Mouse (Mus musculus) heart, postnatal 0 days (tissue): ENCODE data around the gene Btbd3. TPM values are rescaled to one million over a fixed set of nuclear protein-coding genes. Genes with fewer than 3 reads are reported as not detected.

Source experiments
- ATAC-seq: fragments of 200-750 bp; cut with Nextera tagmentation; 2 replicates; pipeline ENCODE4 v1.8.0; 2017; ENCODE audit warnings: low read depth, moderate number of reproducible peaks, moderate library complexity; ENCODE audit not compliant: insufficient read depth
- DNase-seq: peaks from one replicate; pipeline ENCODE4 v3.0.0-alpha.2; 2016; ENCODE audit warnings: low spot score
- H3K27ac ChIP-seq: fragments of 300-500 bp; sonication (generic); 2 replicates; pipeline ENCODE4 v1.5.1; 2014; ENCODE audit warnings: low read depth, mild to moderate bottlenecking
- H3K27me3 ChIP-seq: fragments of 300-500 bp; sonication (generic); 2 replicates; pipeline ENCODE4 v1.6.1; 2014; ENCODE audit warnings: low read length, mixed read lengths; ENCODE audit not compliant: control insufficient read depth, insufficient read depth
- H3K36me3 ChIP-seq: fragments of 300-500 bp; sonication (generic); replicated peaks from 2 replicates; pipeline ENCODE4 v1.6.1; 2014; ENCODE audit warnings: low read length, mixed read lengths; ENCODE audit not compliant: control insufficient read depth, insufficient read depth
- H3K4me1 ChIP-seq: fragments of 300-500 bp; sonication (generic); 2 replicates; pipeline ENCODE4 v1.6.1; 2014; ENCODE audit warnings: antibody characterized with exemption; ENCODE audit not compliant: control insufficient read depth, insufficient read depth
- H3K4me2 ChIP-seq: fragments of 300-500 bp; sonication (generic); 2 replicates; pipeline ENCODE4 v1.6.1; 2014; ENCODE audit warnings: low read depth, mild to moderate bottlenecking, low read length, moderate library complexity
- H3K4me3 ChIP-seq: fragments of 300-500 bp; sonication (generic); 2 replicates; pipeline ENCODE4 v1.5.1; 2014; ENCODE audit warnings: low read depth, low read length
- H3K9ac ChIP-seq: fragments of 300-500 bp; sonication (generic); replicated peaks from 2 replicates; pipeline ENCODE4 v1.6.1; 2014; ENCODE audit warnings: low read depth, low read length, mixed read lengths
- H3K9me3 ChIP-seq: fragments of 300-500 bp; sonication (generic); replicated peaks from 2 replicates; pipeline ENCODE4 v1.6.1; 2016; ENCODE audit warnings: low read length; ENCODE audit not compliant: control insufficient read depth
- CTCF ChIP-seq: IDR thresholded peaks from 2 replicates; pipeline ENCODE4 v1.5.1; 2016; ENCODE audit warnings: antibody characterized with exemption, control low read depth, low read depth
- EP300 ChIP-seq: IDR thresholded peaks from 2 replicates; pipeline ENCODE4 v1.6.1; 2016; ENCODE audit warnings: antibody characterized with exemption, low read depth
- WGBS: fragments of 180-500 bp; shearing (Covaris S2); extraction: QIAGEN DNeasy Blood & Tissue Kit; methylation state at CpG from one replicate; pipeline ENCODE4 v1.1.7; 2014; 5-methylcytosine and 5-hydroxymethylcytosine counted together
- polyA plus RNA-seq: library from polyadenylated mRNA; unstranded; fragments of >200 nt; fragmentation: Nextera tagmentation; extraction: Ambion mirVana; gene quantifications from 2 replicates; pipeline ENCODE4 v1.2.1, GENCODE M21; 2015
- total RNA-seq: library from RNA; depleted of rRNA; stranded (reverse); fragments of >200 nt; gene quantifications from 2 replicates; pipeline ENCODE4 v1.2.3, GENCODE M21; 2014; ENCODE audit warnings: low replicate concordance

The Btbd3 gene
- total and polyA plus RNA-seq, 2 experiments from 2014 or later = 8.5 to 18.7 TPM

DNA sequence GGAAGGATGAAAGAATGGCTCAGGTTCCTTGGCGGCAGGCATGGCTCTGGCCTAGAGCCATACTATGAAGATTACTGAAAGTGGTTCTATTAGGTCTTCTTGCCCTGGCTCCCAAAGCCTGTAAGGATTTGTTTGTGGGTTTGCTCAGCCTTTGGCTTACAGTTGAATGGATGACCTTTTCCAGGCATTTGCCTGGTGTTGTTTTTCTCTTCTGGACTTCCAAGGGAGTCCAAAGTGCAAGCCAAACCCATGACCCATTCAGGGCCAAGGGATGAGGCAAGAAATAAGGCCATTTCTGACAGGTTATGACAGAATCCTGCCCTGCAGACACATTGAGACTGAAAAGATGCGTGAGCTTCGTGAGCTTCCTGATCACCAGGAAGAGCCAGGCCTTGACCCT lies 37.9 kb downstream of the Btbd3 start:
- ATAC-seq (no peak), DNase-seq (no peak)
- H3K36me3 ChIP-seq = no peaks in the 10 kb centered on the region
- no peaks in the 10 kb centered on the region for H3K9me3 ChIP-seq
- H3K4me3 ChIP-seq = no peak overlapping the region
- H3K27ac ChIP-seq = no peak overlapping the region
- TF ChIP-seq CTCF = no peak
- no peak for TF ChIP-seq EP300
- no peak overlapping the region for H3K9ac ChIP-seq
- H3K27me3 ChIP-seq = no peaks in the 10 kb centered on the region
- H3K4me2 ChIP-seq = no peak overlapping the region
- WGBS = 70% methylated on average over 3 of the region's 3 CpGs
- no peaks in the 10 kb centered on the region for H3K4me1 ChIP-seq

DNA sequence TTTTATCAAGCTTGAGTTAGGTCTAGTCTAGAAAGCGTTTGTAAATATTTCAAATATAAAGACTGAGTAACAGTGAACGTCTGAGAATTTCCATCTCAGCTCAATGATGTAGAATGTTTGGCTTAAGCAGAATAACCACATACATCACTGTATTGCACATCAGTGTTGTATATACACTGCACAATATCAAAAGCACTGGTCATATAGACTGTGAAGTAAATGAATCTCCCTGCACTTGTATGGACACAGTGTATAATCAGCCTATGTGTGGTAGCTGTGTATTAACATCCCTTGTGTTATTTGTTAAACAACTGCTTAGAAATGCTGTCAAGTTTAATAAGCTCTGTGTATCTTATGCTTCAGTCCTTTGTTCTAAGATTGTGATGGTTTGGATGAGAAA lies 49.9 kb downstream of the Btbd3 start:
- Histone ChIP-seq H3K36me3 (no peaks in the 10 kb centered on the region), H3K4me3 (no peak overlapping the region), H3K27me3 (no peaks in the 10 kb centered on the region), H3K4me1 (no peaks in the 10 kb centered on the region), H3K27ac (no peak overlapping the region), H3K9me3 (no peaks in the 10 kb centered on the region), H3K9ac (no peak overlapping the region), H3K4me2 (no peak overlapping the region)
- TF ChIP-seq CTCF = no peak
- no peak for TF ChIP-seq EP300
- 87% methylated on average over 2 of the region's 2 CpGs for WGBS
- DNase-seq = no peak
- ATAC-seq = no peak

DNA sequence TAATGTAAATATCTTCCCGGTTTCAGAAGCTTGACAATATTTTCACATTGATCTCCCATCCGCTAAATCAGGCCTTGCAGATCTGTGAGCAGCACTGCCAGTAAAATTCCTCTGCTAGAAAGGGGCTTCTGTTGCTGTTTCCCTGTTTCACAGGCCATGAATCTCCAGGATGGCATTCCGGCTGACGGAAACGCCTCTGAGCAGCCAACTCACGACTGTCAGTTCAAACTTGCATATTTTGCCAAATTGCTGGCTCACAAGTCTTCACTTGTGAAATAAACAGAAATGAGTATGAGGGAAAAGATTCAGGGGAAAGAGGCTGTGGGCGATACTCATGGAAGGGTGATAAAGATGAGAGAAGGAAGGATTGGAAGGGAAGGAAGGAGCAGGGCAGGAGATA lies 59.3 kb downstream of the Btbd3 start:
- no peaks in the 10 kb centered on the region for H3K4me1 ChIP-seq
- H3K27ac ChIP-seq = no peak overlapping the region
- no peak for TF ChIP-seq EP300
- no peak for TF ChIP-seq CTCF
- no peaks in the 10 kb centered on the region for H3K9me3 ChIP-seq
- DNase-seq (no peak), ATAC-seq (no peak)
- H3K27me3 ChIP-seq = no peaks in the 10 kb centered on the region
- no peak overlapping the region for H3K9ac ChIP-seq
- H3K4me2 ChIP-seq = no peak overlapping the region
- 51% methylated on average over 7 of the region's 7 CpGs for whole genome bisulfite sequencing
- H3K4me3 ChIP-seq = no peak overlapping the region
- H3K36me3 ChIP-seq = no peaks in the 10 kb centered on the region

DNA sequence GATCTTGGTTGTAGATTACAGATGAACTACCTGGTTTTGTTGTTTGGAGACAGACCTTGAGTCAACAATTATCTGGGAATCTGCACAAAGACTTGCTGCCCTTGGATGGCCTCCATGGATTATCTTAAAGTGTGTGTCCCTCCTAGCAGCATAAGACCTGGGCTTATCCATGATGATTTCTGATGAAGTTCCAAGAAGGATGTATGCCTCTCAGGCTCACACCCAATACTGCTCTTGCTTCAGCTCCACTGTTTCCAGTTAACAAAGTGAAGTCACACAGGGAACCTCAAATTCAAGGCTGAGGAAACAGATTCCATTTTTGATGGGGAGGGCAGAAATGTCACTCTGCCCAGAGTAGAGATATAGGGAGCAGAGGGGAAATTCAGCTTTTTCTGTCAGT lies 64.0 kb downstream of the Btbd3 start:
- ATAC-seq (no peak), DNase-seq (no peak)
- no peak overlapping the region for H3K27ac ChIP-seq
- H3K9ac ChIP-seq = no peak overlapping the region
- TF ChIP-seq EP300 (no peak), CTCF (no peak)
- H3K27me3 ChIP-seq = no peaks in the 10 kb centered on the region
- no peak overlapping the region for H3K4me3 ChIP-seq
- H3K36me3 ChIP-seq = no peaks in the 10 kb centered on the region
- H3K9me3 ChIP-seq = no peaks in the 10 kb centered on the region
- H3K4me1 ChIP-seq = no peaks in the 10 kb centered on the region
- H3K4me2 ChIP-seq = no peak overlapping the region

DNA sequence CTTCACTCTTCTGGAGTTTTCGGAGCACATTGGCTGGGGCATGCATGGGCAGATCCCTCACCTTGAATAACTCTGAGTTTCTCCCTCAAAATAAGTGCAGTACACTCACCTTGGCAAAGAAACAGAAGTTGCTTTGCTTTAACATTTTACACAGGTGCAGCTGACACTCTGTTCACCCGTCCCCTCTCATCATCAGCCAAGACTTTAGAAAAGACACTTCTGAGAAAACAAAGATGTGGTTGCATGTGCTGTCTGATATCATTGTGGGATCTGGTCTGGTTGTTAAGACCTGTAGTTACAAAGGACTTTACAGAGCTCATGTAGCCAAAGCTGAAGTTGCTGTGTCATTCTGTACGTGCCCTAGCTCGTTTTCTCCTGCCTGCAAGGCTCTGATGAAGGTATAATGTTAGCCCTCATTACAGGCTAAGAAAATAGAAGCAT lies 64.7 kb downstream of the Btbd3 start:
- Histone ChIP-seq H3K36me3 (no peaks in the 10 kb centered on the region), H3K27ac (no peak overlapping the region), H3K4me2 (no peak overlapping the region), H3K9me3 (no peaks in the 10 kb centered on the region), H3K27me3 (no peaks in the 10 kb centered on the region), H3K4me3 (no peak overlapping the region), H3K4me1 (no peaks in the 10 kb centered on the region), H3K9ac (no peak overlapping the region)
- no peak for ATAC-seq
- DNase-seq = no peak
- 76% methylated on average over 4 of the region's 4 CpGs for WGBS
- TF ChIP-seq CTCF (no peak), EP300 (no peak)

DNA sequence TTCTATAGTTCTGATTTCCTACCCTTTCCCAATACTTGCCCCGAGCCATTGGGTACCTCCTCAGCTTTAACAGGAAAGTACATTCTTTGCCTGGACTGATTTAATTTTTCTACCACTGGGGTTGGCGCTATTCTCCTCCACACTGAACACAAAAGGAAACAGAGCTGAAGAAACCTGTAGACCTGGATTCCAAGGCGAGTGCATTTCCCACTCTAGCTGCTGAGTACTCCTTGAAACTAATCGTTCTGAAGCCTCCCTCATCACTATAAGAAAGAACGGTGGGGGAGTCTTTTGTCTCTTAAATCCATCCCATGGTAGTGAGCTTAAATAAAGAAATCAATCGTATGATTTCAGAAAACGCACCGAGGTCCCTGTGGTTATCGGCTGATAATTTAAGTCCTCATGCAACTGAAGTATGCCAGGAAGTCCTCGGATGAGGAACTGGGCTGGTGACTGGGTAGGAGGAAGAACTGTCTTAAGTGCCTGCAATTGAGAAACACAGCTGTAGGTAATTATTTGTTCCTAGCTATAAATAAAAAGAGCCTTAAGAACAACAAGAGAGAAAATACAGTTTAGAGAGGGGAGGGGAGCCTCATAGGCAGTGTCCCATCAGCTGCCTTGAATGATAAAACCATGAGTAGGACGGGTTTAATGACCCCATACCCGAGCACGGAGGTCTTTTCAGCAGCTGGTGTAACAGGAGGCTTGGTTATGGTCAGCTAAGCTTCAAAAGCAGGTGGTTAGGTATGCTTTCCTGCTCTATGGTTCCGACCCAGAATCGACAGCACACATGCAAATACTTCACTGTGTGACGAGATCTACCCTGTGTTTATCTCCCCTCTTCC lies 66.1 kb downstream of the Btbd3 start:
- no peaks in the 10 kb centered on the region for H3K36me3 ChIP-seq
- TF ChIP-seq EP300 (no peak), CTCF (no peak)
- no peaks in the 10 kb centered on the region for H3K4me1 ChIP-seq
- 76% methylated on average over 16 of the region's 16 CpGs for WGBS
- DNase-seq (no peak), ATAC-seq (no peak)
- H3K27me3 ChIP-seq = no peaks in the 10 kb centered on the region
- H3K9ac ChIP-seq = no peak overlapping the region
- no peak overlapping the region for H3K4me3 ChIP-seq
- H3K4me2 ChIP-seq = no peak overlapping the region
- no peaks in the 10 kb centered on the region for H3K9me3 ChIP-seq
- no peak overlapping the region for H3K27ac ChIP-seq
